Mouse (Mus musculus) liver, embryonic 16.5 days (tissue): ENCODE results near the gene Lrmda. TPM values are rescaled to one million over a fixed set of nuclear protein-coding genes. Genes with fewer than 3 reads are reported as not detected.

Source experiments
- ATAC-seq: fragments of 200-750 bp; cut with Nextera tagmentation; 2 replicates; pipeline ENCODE4 v1.8.0; 2017; ENCODE audit warnings: low read depth, mild to moderate bottlenecking, moderate number of reproducible peaks, moderate library complexity
- H3K27ac ChIP-seq: fragments of 300-500 bp; sonication (generic); 2 replicates; pipeline ENCODE4 v1.5.1; 2014; ENCODE audit warnings: mild to moderate bottlenecking, low read length
- H3K27me3 ChIP-seq: fragments of 300-500 bp; sonication (generic); 2 replicates; pipeline ENCODE4 v1.6.1; 2014; ENCODE audit warnings: low read depth, low read length, mixed read lengths; ENCODE audit not compliant: control insufficient read depth, insufficient read depth
- H3K36me3 ChIP-seq: fragments of 300-500 bp; sonication (generic); 2 replicates; pipeline ENCODE4 v1.6.1; 2014; ENCODE audit warnings: mild to moderate bottlenecking; ENCODE audit not compliant: control insufficient read depth, insufficient read depth
- H3K4me1 ChIP-seq: fragments of 300-500 bp; sonication (generic); 2 replicates; pipeline ENCODE4 v1.6.1; 2014; ENCODE audit warnings: low read depth, low read length, mixed read lengths; ENCODE audit not compliant: control insufficient read depth
- H3K4me2 ChIP-seq: fragments of 300-500 bp; sonication (generic); 2 replicates; pipeline ENCODE4 v1.6.1; 2014; ENCODE audit warnings: low read depth, low read length, mixed read lengths
- H3K4me3 ChIP-seq: fragments of 300-500 bp; sonication (generic); 2 replicates; pipeline ENCODE4 v1.5.1; 2014; ENCODE audit warnings: low read depth, mild to moderate bottlenecking, low read length
- H3K9ac ChIP-seq: fragments of 300-500 bp; sonication (generic); 2 replicates; pipeline ENCODE4 v1.6.1; 2014; ENCODE audit warnings: low read depth, low read length
- H3K9me3 ChIP-seq: fragments of 300-500 bp; sonication (generic); replicated peaks from 2 replicates; pipeline ENCODE4 v1.6.1; 2016; ENCODE audit warnings: low read length; ENCODE audit not compliant: control insufficient read depth
- WGBS: fragments of 180-500 bp; shearing (Covaris S2); extraction: QIAGEN DNeasy Blood & Tissue Kit; methylation state at CpG from one replicate; pipeline ENCODE4 v1.1.7; 2014; ENCODE audit not compliant: insufficient replicate concordance; 5-methylcytosine and 5-hydroxymethylcytosine counted together
- polyA plus RNA-seq: library from polyadenylated mRNA; unstranded; fragments of >200 nt; fragmentation: Nextera tagmentation; extraction: Ambion mirVana; gene quantifications from 2 replicates; pipeline ENCODE4 v1.2.1, GENCODE M21; 2015

Lrmda gene
- polyA plus RNA-seq, 1 experiment from 2014 or later, result 0.46 TPM

DNA sequence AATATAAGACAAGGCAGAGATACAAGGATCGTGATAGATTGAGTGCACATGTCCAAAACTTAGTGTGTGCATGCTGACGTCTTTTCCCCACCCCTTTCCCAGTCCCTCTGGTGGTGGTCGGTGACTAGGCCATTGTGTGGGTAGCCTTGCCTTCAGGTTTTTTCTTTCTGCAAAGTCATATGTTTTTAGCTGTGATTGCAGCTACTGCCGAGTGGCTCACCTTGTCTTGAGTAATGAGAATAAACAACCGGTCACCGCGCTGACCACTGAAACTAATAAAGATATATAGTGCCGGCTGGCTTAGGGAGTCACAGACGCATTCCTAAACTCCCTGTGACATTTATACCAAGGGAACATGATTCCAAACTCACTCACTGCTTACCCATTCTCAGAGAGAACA, 155.2 kb downstream of the Lrmda start:
- no peak overlapping the region for H3K4me3 ChIP-seq
- no peaks in the 10 kb centered on the region for H3K27me3 ChIP-seq
- no peaks in the 10 kb centered on the region for H3K9me3 ChIP-seq
- no peaks in the 10 kb centered on the region for H3K4me1 ChIP-seq
- WGBS, result 60% methylated on average over 9 of the region's 9 CpGs
- no peak overlapping the region for H3K4me2 ChIP-seq
- no peak for ATAC-seq
- H3K9ac ChIP-seq, result no peak overlapping the region
- no peaks in the 10 kb centered on the region for H3K36me3 ChIP-seq
- H3K27ac ChIP-seq, result no peak overlapping the region

DNA sequence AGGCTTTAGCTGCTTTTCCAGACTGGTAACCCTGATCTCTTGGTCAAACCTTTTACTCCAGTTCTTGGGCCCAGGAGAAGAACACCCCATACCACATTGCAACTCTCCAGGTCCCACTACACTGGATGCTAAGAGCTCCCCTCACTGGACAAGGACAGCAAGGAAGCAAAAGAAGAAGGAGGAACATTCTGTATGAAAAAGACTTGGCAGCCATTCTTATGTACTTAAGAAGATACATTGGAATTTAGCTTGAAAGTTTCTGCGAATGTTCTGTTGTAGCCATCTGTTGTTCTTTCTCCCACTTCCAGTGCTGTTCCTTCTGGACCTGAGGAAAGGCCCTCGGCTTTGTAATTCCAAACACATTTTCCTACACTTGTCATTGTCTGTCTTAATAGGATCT, 160.2 kb downstream of the Lrmda start:
- Histone ChIP-seq H3K9me3 (no peaks in the 10 kb centered on the region), H3K27ac (no peak overlapping the region), H3K4me1 (no peaks in the 10 kb centered on the region), H3K4me2 (no peak overlapping the region), H3K27me3 (no peaks in the 10 kb centered on the region), H3K36me3 (no peaks in the 10 kb centered on the region), H3K9ac (no peak overlapping the region), H3K4me3 (no peak overlapping the region)
- ATAC-seq, result no peak
- WGBS, result 63% methylated on average over 2 of the region's 2 CpGs

DNA sequence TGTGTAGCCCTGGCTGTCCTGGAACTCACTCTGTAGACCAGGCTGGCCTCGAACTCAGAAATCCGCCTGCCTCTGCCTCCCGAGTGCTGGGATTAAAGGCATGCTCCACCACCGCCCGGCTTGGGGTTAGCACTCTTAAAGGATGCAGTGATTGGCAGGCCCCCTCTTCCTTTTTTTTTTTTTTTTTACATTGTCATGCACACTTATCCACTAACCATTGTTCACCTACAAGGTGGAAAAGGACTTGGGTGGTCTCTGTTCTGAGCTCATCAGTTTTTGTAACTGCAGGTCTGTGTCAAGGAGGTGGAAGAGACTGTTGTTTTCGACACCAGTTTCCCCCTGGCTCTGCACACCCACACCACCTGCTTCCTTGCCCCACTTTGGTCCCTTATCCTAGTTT, 162.0 kb downstream of the Lrmda start:
- Histone ChIP-seq H3K27ac (no peak overlapping the region), H3K9ac (no peak overlapping the region), H3K4me1 (no peaks in the 10 kb centered on the region), H3K9me3 (no peaks in the 10 kb centered on the region), H3K4me2 (no peak overlapping the region), H3K4me3 (no peak overlapping the region), H3K27me3 (no peaks in the 10 kb centered on the region), H3K36me3 (no peaks in the 10 kb centered on the region)
- ATAC-seq, result no peak
- WGBS, result 59% methylated on average over 4 of the region's 6 CpGs

DNA sequence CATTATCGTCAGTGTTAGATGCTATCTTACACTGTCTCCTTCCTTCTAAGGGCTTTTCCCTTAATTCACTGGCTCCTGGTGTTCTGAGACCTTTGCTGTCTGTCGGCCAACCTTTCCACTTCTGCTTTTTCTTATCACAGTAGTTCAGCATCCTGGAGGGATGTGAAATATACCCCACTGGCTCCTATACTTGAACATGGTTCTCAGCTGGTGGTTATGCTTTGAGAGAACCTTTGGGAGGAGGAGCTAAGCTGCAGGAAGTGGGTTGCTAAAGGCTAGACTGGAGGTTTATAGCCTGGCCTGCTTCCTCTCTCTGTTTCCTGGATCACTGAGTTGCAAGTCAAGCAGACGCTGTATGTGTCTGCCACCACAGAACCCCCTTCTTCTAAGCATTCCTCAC, 163.7 kb downstream of the Lrmda start:
- no peaks in the 10 kb centered on the region for H3K4me1 ChIP-seq

DNA sequence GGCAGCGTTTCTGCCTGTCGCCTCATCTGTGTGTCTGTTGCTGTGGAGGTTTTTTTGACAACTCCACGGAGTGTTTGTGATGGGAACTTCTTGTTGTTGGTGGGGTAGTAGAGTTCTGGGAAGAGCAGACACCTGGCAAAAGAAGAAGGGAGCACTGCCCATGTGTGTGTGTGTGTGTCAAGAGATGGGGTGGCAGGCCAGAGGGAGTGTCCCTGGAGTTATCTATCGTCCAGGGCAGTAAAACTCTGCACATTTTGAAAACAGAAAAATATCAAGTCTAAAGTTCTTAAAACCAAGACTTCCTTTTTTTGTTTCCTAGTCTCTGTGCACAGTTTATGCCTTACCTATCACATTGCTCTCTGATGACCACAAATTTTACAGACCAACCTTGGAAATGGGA, 165.9 kb downstream of the Lrmda start:
- Histone ChIP-seq H3K27ac (no peak overlapping the region), H3K4me1 (no peaks in the 10 kb centered on the region), H3K4me2 (no peak overlapping the region), H3K36me3 (no peaks in the 10 kb centered on the region), H3K9ac (no peak overlapping the region), H3K27me3 (no peaks in the 10 kb centered on the region), H3K4me3 (no peak overlapping the region), H3K9me3 (no peaks in the 10 kb centered on the region)
- 35% methylated on average over 4 of the region's 4 CpGs for WGBS
- ATAC-seq, result no peak

More for the DNA sequence above, 163.7 kb downstream of the Lrmda start:
- 14% methylated on average over 3 of the region's 3 CpGs for WGBS
- H3K27me3 ChIP-seq, result no peaks in the 10 kb centered on the region
- H3K4me2 ChIP-seq, result no peak overlapping the region
- 0 out of 2 replicates have a peak, but pooled peaks have one; percentile 30 for ATAC-seq
- H3K9ac ChIP-seq, result no peak overlapping the region
- no peak overlapping the region for H3K4me3 ChIP-seq
- no peaks in the 10 kb centered on the region for H3K36me3 ChIP-seq
- no peaks in the 10 kb centered on the region for H3K9me3 ChIP-seq
- H3K27ac ChIP-seq, result no peak overlapping the region

DNA sequence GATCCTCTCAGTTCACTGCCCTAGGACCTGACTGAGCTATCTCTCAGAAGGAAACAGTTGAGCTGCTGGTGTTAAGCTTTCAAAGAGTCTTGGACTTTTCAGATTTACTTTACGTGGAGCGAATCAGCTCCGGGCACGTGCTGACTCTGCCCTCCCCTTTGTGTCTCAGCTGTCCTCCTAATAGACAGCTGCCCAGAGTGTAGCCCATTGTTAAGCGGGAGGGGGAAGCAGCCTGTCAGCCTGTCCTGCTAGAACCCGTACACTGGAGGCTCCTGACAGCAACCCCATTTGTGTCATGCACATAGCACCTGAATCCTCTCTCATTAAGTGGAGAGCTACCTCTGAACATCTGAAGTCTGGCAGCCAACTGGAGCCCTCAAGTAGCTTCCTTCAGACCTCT, 170.6 kb downstream of the Lrmda start:
- 47% methylated on average over 6 of the region's 6 CpGs for WGBS
- no peak overlapping the region for H3K4me2 ChIP-seq
- H3K4me1 ChIP-seq, result no peaks in the 10 kb centered on the region
- no peak overlapping the region for H3K4me3 ChIP-seq
- no peak for ATAC-seq
- no peaks in the 10 kb centered on the region for H3K27me3 ChIP-seq
- H3K9me3 ChIP-seq, result no peaks in the 10 kb centered on the region
- no peak overlapping the region for H3K27ac ChIP-seq
- H3K36me3 ChIP-seq, result no peaks in the 10 kb centered on the region
- H3K9ac ChIP-seq, result no peak overlapping the region

DNA sequence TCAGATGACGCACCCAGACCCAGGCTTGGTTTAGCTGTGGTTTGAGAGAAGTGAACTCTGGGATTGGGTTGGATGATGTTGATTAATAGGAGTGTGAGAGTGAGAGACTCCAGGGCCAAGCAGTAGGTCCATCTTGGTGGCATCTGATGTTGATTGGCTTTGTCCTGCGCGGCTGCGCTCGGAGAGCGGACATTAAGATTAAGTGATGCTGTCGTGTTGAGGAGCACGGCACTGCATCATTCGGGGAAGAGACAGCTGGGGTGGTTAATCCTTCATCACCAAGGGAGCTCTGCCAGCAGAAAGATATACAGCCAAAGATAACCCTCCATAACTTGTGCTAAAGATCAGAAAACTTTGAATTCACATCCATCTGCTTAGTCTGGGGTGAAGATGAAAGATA, 172.7 kb downstream of the Lrmda start:
- 78% methylated on average over 9 of the region's 9 CpGs for WGBS
- H3K9me3 ChIP-seq, result no peaks in the 10 kb centered on the region
- no peaks in the 10 kb centered on the region for H3K36me3 ChIP-seq
- no peaks in the 10 kb centered on the region for H3K27me3 ChIP-seq
- no peak overlapping the region for H3K4me3 ChIP-seq
- no peak overlapping the region for H3K4me2 ChIP-seq
- H3K4me1 ChIP-seq, result no peaks in the 10 kb centered on the region
- ATAC-seq, result no peak
- H3K9ac ChIP-seq, result no peak overlapping the region
- no peak overlapping the region for H3K27ac ChIP-seq

DNA sequence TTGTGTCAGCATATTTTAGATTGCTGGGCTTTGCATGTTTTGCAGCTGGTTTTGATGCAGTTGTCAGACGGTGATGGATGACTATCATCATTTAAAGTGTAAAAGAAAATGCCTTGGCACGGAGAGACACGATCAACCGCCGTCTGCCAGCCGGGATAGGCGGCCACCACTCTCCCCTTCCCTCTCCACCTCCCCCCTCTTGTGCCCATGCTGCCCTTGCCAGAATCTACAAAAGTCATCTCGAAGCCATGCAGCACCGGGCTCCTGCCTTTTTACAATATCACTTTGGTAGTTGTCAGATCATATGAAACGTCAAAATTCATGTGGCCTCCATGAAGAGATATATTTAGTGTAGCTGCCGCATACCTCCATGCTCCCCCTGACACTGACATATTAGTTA, 178.5 kb downstream of the Lrmda start:
- Histone ChIP-seq H3K36me3 (no peaks in the 10 kb centered on the region), H3K4me1 (no peaks in the 10 kb centered on the region), H3K9ac (no peak overlapping the region), H3K27ac (no peak overlapping the region), H3K4me2 (no peak overlapping the region), H3K27me3 (no peaks in the 10 kb centered on the region), H3K9me3 (no peaks in the 10 kb centered on the region), H3K4me3 (no peak overlapping the region)
- no peak for ATAC-seq
- 73% methylated on average over 11 of the region's 11 CpGs for WGBS

DNA sequence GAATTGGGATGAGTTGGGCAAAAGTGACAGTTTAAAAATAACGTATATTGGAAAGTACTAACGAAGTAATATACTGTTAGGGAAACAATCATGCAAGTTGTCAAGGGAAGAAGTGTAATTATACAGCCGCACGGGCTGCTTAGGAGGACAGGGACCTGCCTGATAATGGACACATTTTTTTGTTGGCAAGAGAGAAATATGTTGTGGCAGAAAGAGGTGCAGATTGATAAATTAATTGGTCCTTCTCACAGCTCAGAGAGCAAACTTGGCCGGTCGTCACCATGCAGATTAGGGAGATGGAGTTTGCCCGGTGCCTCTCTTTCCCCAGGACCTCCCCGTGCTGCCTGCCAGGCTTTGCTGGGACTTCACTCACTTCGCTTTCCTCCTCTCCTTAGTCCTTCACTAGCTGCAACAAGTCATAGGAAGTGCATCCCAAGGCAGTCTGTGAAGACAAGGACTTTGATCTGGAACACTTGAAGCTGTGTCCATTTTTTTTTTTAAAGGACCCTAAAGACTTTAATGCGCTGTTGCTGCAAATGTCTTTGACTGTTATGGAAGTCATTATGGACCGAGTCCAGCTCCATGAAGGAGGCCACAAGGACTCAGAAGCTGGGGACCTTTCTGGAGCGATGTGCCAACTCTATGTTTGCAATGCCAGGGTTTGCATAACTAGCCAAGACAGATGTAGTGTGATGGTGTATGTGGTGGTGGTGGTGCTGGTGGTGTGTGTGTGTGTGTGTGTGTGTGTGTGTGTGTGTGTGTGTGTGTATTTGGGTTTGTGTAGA, 179.3 kb downstream of the Lrmda start:
- Histone ChIP-seq H3K4me1 (no peaks in the 10 kb centered on the region), H3K4me2 (no peak overlapping the region), H3K36me3 (no peaks in the 10 kb centered on the region), H3K27me3 (no peaks in the 10 kb centered on the region), H3K27ac (no peak overlapping the region), H3K9ac (no peak overlapping the region), H3K4me3 (no peak overlapping the region), H3K9me3 (no peaks in the 10 kb centered on the region)
- no peak for ATAC-seq
- 67% methylated on average over 12 of the region's 12 CpGs for WGBS
